In genomic region chr14:28359502-28359901, GRCm38 (mm10) we compare ENCODE assay signal across 19 mouse cellular contexts.
A peak's percentile ranks its signal among the peaks of the same experiment; 100 is the strongest.
DNase-seq lines count a peak whose midpoint lies in the region; ATAC-seq lines count a peak whose summit lies in the region.
"Had no signal": no experiment of that assay in that cellular context is flagged by ENCODE, and none has a peak within 500 bp of the region (broad histone marks: within the 10 kb centered on the region; RNA-seq: fewer than 3 reads in every experiment).

No protein-coding gene starts in this region.

- DNase-seq in heart, adult 8-10 months (ENCODE audit: low spot score), result no peak
- peak; percentile 12 for DNase-seq in lung, postnatal 25 days (ENCODE audit: low spot score)
- DNase-seq in lung, postnatal 14 days, result no peak
- DNase-seq in retina, postnatal 1 day, result no peak
- DNase-seq in c-Kit-positive CD71-positive TER-119-positive erythroid progenitor cells, embryonic 14.5 days (ENCODE audit: low spot score), result no peak
- DNase-seq: adrenal gland, postnatal 14 days; cerebellum, adult 2 months; cerebellum, postnatal 10 days; forebrain, postnatal 0 days; gastrocnemius, postnatal 14 days; heart, adult 2 months; heart, postnatal 10 days had no signal

- 7% methylated on average over 4 of the region's 4 CpGs for WGBS in heart, embryonic 14.5 days
- WGBS in stomach, embryonic 14.5 days, result 48% methylated on average over 4 of the region's 4 CpGs

- no peaks in the 10 kb centered on the region for H3K36me3 ChIP-seq in heart, embryonic 14.5 days (ENCODE audit: control insufficient read depth, insufficient read depth, low read length)
- no peaks in the 10 kb centered on the region for H3K36me3 ChIP-seq in stomach, embryonic 14.5 days (ENCODE audit: control insufficient read depth, insufficient read depth, low read length)
- H3K36me3 ChIP-seq: embryonic facial prominence, embryonic 10.5 days; heart, embryonic 13.5 days; hindbrain, embryonic 13.5 days had no signal

- peaks cover 3 to 10% of the 10 kb centered on the region in 2 experiments for H3K4me1 ChIP-seq in heart, embryonic 14.5 days (ENCODE audit: control insufficient read depth in 2 of 2, insufficient read depth in 2 of 2, low read length in 2 of 2)
- H3K4me1 ChIP-seq in stomach, embryonic 14.5 days (ENCODE audit: control insufficient read depth, insufficient read depth, low read length), result no peaks in the 10 kb centered on the region
- H3K4me1 ChIP-seq: forebrain, embryonic 13.5 days; hindbrain, embryonic 13.5 days had no signal

- H3K9me3 ChIP-seq in heart, embryonic 14.5 days (ENCODE audit: control insufficient read depth, low read length), result no peaks in the 10 kb centered on the region
- no peaks in the 10 kb centered on the region for H3K9me3 ChIP-seq in stomach, embryonic 14.5 days (ENCODE audit: control insufficient read depth, low read depth, low read length)
- H3K9me3 ChIP-seq: embryonic facial prominence, embryonic 10.5 days; forebrain, embryonic 13.5 days; heart, embryonic 13.5 days; hindbrain, embryonic 13.5 days had no signal

- H3K27me3 ChIP-seq in heart, embryonic 14.5 days (ENCODE audit: control insufficient read depth, insufficient read depth, low read length), result no peaks in the 10 kb centered on the region
- H3K27me3 ChIP-seq in stomach, embryonic 14.5 days (ENCODE audit: control insufficient read depth, insufficient read depth, low read length), result no peaks in the 10 kb centered on the region
- H3K27me3 ChIP-seq: heart, embryonic 13.5 days had no signal

- H3K4me2 ChIP-seq in heart, embryonic 14.5 days (ENCODE audit: low read length), result peak overlapping the region; percentile 6; the same call in 1 of the 2 replicates
- no peak overlapping the region for H3K4me2 ChIP-seq in stomach, embryonic 14.5 days (replicated peaks; ENCODE audit: low read depth, low read length)
- H3K4me2 ChIP-seq: forebrain, embryonic 13.5 days; heart, embryonic 13.5 days; hindbrain, embryonic 13.5 days had no signal

- no peak for ATAC-seq in heart, embryonic 14.5 days (ENCODE audit: insufficient number of reproducible peaks, insufficient read depth, low FRiP score, low read depth)
- peak; percentile 85 for ATAC-seq in stomach, embryonic 14.5 days (ENCODE audit: insufficient number of reproducible peaks, insufficient read depth, low FRiP score, low read depth)
- no peak for ATAC-seq in cerebellum, adult (ENCODE audit: insufficient number of reproducible peaks, low FRiP score, low TSS enrichment)
- ATAC-seq: forebrain, embryonic 13.5 days; forebrain, postnatal 0 days had no signal

- no peak overlapping the region for H3K9ac ChIP-seq in heart, embryonic 14.5 days (ENCODE audit: low read length)
- no peak overlapping the region for H3K9ac ChIP-seq in stomach, embryonic 14.5 days (replicated peaks; ENCODE audit: low read depth, low read length)
- H3K9ac ChIP-seq: forebrain, embryonic 13.5 days; forebrain, postnatal 0 days; heart, embryonic 13.5 days; hindbrain, embryonic 13.5 days had no signal

- no peak overlapping the region for H3K4me3 ChIP-seq in heart, embryonic 14.5 days (ENCODE audit: control insufficient read depth in 1 of 2, insufficient read depth in 1 of 2, low read depth in 1 of 2, low read length in 2 of 2)
- no peak overlapping the region for H3K4me3 ChIP-seq in stomach, embryonic 14.5 days (ENCODE audit: low read depth, low read length)
- H3K4me3 ChIP-seq: embryonic facial prominence, embryonic 10.5 days; forebrain, embryonic 13.5 days; heart, adult 2 months; heart, embryonic 13.5 days; hindbrain, embryonic 13.5 days had no signal

- H3K27ac ChIP-seq in heart, embryonic 14.5 days (replicated peaks in 1 of 2; ENCODE audit: control insufficient read depth in 1 of 2, insufficient read depth in 1 of 2, low read depth in 2 of 2, low read length in 2 of 2), result no peak overlapping the region
- H3K27ac ChIP-seq in stomach, embryonic 14.5 days (ENCODE audit: low read length), result no peak overlapping the region
- H3K27ac ChIP-seq: embryonic facial prominence, embryonic 10.5 days; forebrain, embryonic 13.5 days; heart, adult 2 months; heart, embryonic 13.5 days; hindbrain, embryonic 13.5 days had no signal
